Mouse (Mus musculus): ENCODE measurements around the gene Prkar1a.

Gene Prkar1a

GRCm38 (mm10) chr11:109704311-109705205 lies 55.4 kb downstream of the Prkar1a start:
- no peak for DNase-seq (ENCODE audit: inconsistent age in 2 of 2, low spot score in 1 of 2)

GRCm38 (mm10) chr11:109705336-109706054 lies 56.3 kb downstream of the Prkar1a start:
- DNase-seq (ENCODE audit: inconsistent age in 2 of 2, low spot score in 1 of 2), result no peak

GRCm38 (mm10) chr11:109706055-109706412 lies 56.8 kb downstream of the Prkar1a start:
- peak; percentile 65 to 88 for DNase-seq (ENCODE audit: inconsistent age in 2 of 2, low spot score in 1 of 2)

- peak in 1 of 2 experiments; percentile 50 for DNase-seq (ENCODE audit: inconsistent age in 2 of 2, low spot score in 1 of 2)
Observed at GRCm38 (mm10) chr11:109706586-109706985, 57.4 kb downstream of the Prkar1a start.

- DNase-seq (ENCODE audit: inconsistent age in 2 of 2, low spot score in 1 of 2), result no peak
Observed at GRCm38 (mm10) chr11:109707442-109707841, 58.2 kb downstream of the Prkar1a start.

- no peak for DNase-seq (ENCODE audit: inconsistent age in 2 of 2, low spot score in 1 of 2)
Observed at GRCm38 (mm10) chr11:109708786-109709185, 59.6 kb downstream of the Prkar1a start.

- no peak for DNase-seq (ENCODE audit: inconsistent age in 2 of 2, low spot score in 1 of 2)
Observed at GRCm38 (mm10) chr11:109709501-109709900, 60.3 kb downstream of the Prkar1a start.

- DNase-seq (ENCODE audit: inconsistent age in 2 of 2, low spot score in 1 of 2), result no peak
Observed at GRCm38 (mm10) chr11:109714341-109715247, 65.4 kb downstream of the Prkar1a start.

- no peak for DNase-seq (ENCODE audit: inconsistent age in 2 of 2, low spot score in 1 of 2)
Observed at GRCm38 (mm10) chr11:109715311-109715781, 66.1 kb downstream of the Prkar1a start.

- no peak for DNase-seq (ENCODE audit: inconsistent age in 2 of 2, low spot score in 1 of 2)
Observed at GRCm38 (mm10) chr11:109716981-109717380, 67.8 kb downstream of the Prkar1a start.

GRCm38 (mm10) chr11:109717448-109717847 lies 68.2 kb downstream of the Prkar1a start:
- DNase-seq (ENCODE audit: inconsistent age in 2 of 2, low spot score in 1 of 2), result no peak

- no peak for DNase-seq (ENCODE audit: inconsistent age in 2 of 2, low spot score in 1 of 2)
Observed at GRCm38 (mm10) chr11:109717966-109718895, 69.0 kb downstream of the Prkar1a start.

All from adrenal gland, adult (tissue).